Mouse (Mus musculus): ENCODE data around the gene Pdyn. TPM values are rescaled to one million over a fixed set of nuclear protein-coding genes. Genes with fewer than 3 reads are reported as not detected.

Gene Pdyn
- polyA plus RNA-seq, 1 experiment from 2014 or later = not detected

DNA sequence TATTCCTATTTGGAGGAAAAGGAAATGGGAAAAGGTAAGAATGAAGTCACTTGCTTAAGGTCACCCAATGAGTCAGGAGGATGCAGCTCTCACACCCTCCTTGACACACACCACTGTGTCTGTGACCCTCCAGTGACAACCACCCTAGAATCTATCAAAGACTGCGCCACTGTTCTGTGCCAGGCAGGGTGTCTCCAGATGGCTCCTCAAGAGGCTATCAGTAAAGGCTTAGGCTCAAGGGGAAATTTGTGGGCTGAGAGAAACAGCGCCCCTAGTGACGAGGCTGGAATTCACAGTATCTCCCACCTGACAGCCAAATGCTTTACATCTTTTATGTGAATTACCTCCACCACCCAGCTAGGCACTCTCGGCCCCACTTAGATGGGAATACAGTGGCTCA lies 3.6 kb downstream of the Pdyn start:
- Histone ChIP-seq H3K27me3 (ENCODE audit: insufficient read depth, low read length) (peaks cover 27% of the 10 kb centered on the region), H3K4me1 (ENCODE audit: insufficient read depth) (no peaks in the 10 kb centered on the region), H3K9me3 (ENCODE audit: low read depth, low read length) (no peaks in the 10 kb centered on the region), H3K4me2 (no peak overlapping the region), H3K36me3 (ENCODE audit: insufficient read depth) (no peaks in the 10 kb centered on the region), H3K9ac (no peak overlapping the region), H3K27ac (ENCODE audit: low read depth) (no peak overlapping the region), H3K4me3 (ENCODE audit: low read depth, low read length) (no peak overlapping the region)
- WGBS = 8% methylated on average over 4 of the region's 4 CpGs
- TF ChIP-seq CTCF (IDR thresholded peaks at IDR 0.05; ENCODE audit: low read depth) = peak; percentile 68
- DNase-seq (peak; percentile 61), ATAC-seq (ENCODE audit: insufficient read depth) (no peak)

DNA sequence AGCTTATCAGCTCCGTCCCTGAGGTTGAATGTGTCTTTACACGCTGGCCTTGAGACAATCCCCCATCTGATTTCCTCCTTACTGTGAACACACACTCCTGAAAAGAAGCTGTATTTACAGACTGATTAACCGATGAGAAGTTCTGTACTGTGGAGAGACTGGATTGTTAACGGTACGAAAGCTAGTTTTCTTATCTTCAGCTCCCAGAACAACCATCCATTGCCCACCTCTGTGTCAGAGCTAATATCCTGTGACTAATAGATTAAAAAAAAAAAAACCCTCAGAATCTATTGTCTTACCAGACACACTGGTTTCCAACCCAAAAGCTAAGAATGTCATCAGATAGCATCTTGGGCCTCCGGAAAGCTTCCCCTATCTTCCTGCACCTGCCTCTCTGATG lies 5.3 kb downstream of the Pdyn start:
- H3K9me3 ChIP-seq (ENCODE audit: low read depth, low read length) = no peaks in the 10 kb centered on the region
- WGBS = 47% methylated on average over 6 of the region's 6 CpGs
- peaks cover 15% of the 10 kb centered on the region; the same call in 1 of the 2 replicates for H3K27me3 ChIP-seq (ENCODE audit: insufficient read depth, low read length)
- H3K9ac ChIP-seq = no peak overlapping the region
- no peak overlapping the region for H3K4me3 ChIP-seq (ENCODE audit: low read depth, low read length)
- no peak for TF ChIP-seq CTCF (IDR thresholded peaks at IDR 0.05; ENCODE audit: low read depth)
- no peak for DNase-seq
- H3K4me2 ChIP-seq = no peak overlapping the region
- no peaks in the 10 kb centered on the region for H3K4me1 ChIP-seq (ENCODE audit: insufficient read depth)
- H3K27ac ChIP-seq (ENCODE audit: low read depth) = no peak overlapping the region
- ATAC-seq (ENCODE audit: insufficient read depth) = no peak
- no peaks in the 10 kb centered on the region for H3K36me3 ChIP-seq (ENCODE audit: insufficient read depth)

DNA sequence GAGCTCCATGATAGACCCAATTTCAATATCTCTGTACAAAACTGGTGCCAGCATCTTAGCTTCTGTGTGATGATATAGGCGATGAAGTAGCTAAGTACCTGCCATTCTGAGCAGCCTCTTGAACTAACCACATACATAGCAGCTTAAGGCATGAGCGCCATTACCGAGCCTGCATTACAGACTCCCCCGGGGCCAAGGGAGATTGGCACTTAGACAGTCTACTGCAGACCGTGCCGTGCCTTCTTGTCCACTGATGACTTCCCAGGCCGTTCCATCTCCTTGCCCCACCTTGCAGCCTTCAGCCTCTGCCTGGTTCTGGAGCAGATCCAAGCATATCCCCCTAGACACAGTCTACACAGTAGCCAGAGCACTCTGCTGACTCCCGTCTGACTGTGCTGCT lies 7.0 kb downstream of the Pdyn start:
- ATAC-seq (ENCODE audit: insufficient read depth) (no peak), DNase-seq (no peak)
- no peaks in the 10 kb centered on the region for H3K36me3 ChIP-seq (ENCODE audit: insufficient read depth)
- no peak for TF ChIP-seq CTCF (IDR thresholded peaks at IDR 0.05; ENCODE audit: low read depth)
- peaks cover 4% of the 10 kb centered on the region; the same call in 1 of the 2 replicates for H3K27me3 ChIP-seq (ENCODE audit: insufficient read depth, low read length)
- 81% methylated on average over 8 of the region's 8 CpGs for WGBS
- no peak overlapping the region for H3K27ac ChIP-seq (ENCODE audit: low read depth)
- no peaks in the 10 kb centered on the region for H3K9me3 ChIP-seq (ENCODE audit: low read depth, low read length)
- no peaks in the 10 kb centered on the region for H3K4me1 ChIP-seq (ENCODE audit: insufficient read depth)
- H3K4me2 ChIP-seq = no peak overlapping the region
- H3K4me3 ChIP-seq (ENCODE audit: low read depth, low read length) = no peak overlapping the region
- H3K9ac ChIP-seq = no peak overlapping the region

DNA sequence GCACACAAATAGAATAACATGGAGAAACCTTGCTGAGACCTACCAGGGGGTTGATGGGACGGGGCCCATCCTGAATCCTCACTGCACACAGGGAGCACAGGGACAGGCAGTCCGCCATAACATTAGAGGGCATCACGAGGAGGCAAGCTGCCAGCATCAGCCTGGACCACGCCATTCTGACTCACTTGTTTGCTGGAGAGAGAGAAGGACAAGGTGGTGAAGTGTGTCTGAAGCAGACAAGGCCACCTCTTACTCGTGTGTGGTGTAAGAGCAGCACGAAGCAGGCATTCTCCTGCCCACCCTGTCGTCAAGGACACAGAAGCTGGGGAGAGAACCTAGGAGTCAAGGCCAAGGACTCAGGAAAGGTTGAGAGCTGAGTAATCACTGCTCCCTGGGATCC lies 9.9 kb downstream of the Pdyn start:
- Histone ChIP-seq H3K4me3 (ENCODE audit: low read depth, low read length) (no peak overlapping the region), H3K27ac (ENCODE audit: low read depth) (no peak overlapping the region), H3K9me3 (ENCODE audit: low read depth, low read length) (no peaks in the 10 kb centered on the region), H3K9ac (no peak overlapping the region), H3K27me3 (ENCODE audit: insufficient read depth, low read length) (no peaks in the 10 kb centered on the region), H3K4me2 (no peak overlapping the region), H3K36me3 (ENCODE audit: insufficient read depth) (no peaks in the 10 kb centered on the region), H3K4me1 (ENCODE audit: insufficient read depth) (no peaks in the 10 kb centered on the region)
- ATAC-seq (ENCODE audit: insufficient read depth) (no peak), DNase-seq (no peak)
- no peak for TF ChIP-seq CTCF (IDR thresholded peaks at IDR 0.05; ENCODE audit: low read depth)
- whole genome bisulfite sequencing = 72% methylated on average over 7 of the region's 7 CpGs

DNA sequence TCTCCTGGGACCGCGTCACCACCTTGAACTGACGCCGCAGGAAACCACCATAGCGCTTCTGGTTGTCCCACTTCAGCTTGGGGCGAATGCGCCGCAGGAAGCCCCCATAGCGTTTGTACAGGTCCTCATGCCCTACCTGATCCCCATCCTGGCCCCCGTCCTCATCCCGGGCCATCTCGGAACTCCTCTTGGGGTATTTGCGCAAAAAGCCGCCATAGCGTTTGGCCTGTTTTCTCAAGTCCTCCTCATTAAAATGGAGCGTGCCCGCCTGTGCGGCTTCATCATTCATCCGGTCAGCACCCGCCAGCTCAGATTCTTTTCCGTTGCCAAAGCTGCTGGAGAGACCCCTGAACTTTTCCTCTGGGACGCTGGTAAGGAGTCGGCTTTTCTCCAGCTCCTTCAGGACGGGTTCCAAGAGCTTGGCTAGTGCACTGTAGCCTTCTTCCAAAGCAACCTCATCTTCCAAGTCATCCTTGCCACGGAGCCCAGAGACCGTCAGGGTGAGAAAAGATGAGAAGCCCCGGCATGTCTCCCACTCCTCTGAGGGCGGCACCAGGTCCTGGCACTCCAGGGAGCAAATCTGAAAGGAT lies 11.5 kb downstream of the Pdyn start:
- no peak for DNase-seq
- Histone ChIP-seq H3K27ac (ENCODE audit: low read depth) (no peak overlapping the region), H3K36me3 (ENCODE audit: insufficient read depth) (no peaks in the 10 kb centered on the region), H3K27me3 (ENCODE audit: insufficient read depth, low read length) (no peaks in the 10 kb centered on the region), H3K9me3 (ENCODE audit: low read depth, low read length) (no peaks in the 10 kb centered on the region), H3K9ac (no peak overlapping the region), H3K4me2 (no peak overlapping the region), H3K4me3 (ENCODE audit: low read depth, low read length) (no peak overlapping the region), H3K4me1 (ENCODE audit: insufficient read depth) (no peaks in the 10 kb centered on the region)
- 88% methylated on average over 28 of the region's 28 CpGs for WGBS
- no peak for TF ChIP-seq CTCF (IDR thresholded peaks at IDR 0.05; ENCODE audit: low read depth)
- ATAC-seq (ENCODE audit: insufficient read depth) = no peak

DNA sequence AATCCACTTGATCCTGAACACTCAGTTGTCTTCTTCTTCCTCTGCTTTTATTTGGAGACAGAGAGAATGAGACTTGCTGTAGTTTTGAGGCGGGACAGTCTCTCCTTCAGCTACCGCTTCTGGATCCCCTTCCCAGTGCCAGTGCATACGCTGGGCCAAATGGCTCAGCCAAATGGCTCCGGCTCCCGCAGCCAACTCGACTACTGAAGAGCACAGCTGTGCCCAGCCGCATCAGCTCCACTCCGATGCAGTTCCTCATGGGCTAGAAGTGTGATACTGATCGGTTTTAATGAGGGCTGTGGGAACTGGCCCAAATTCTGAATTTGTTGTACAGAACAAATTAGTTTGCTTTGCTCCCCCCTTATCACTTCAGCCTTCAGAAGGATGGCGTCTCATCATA lies 12.7 kb downstream of the Pdyn start:
- H3K36me3 ChIP-seq (ENCODE audit: insufficient read depth) = no peaks in the 10 kb centered on the region

DNA sequence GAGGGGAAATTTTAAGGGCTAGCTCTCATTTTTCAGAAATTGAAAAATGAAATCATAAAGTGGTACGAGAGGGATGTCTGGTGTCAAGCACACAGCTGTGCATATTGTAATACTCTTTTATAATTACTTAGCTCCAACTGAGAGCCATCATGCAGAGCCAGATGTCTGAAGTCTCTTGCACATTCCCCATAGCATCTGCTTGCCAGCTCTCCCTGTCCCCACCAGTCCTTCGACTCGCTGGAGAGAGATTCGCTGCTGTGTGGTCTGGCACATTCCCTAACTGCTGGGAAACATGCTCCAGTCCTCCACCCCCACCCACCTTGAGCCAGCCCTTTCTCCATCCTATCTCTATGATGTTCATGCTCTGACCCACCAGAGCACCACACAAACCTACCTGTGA lies 15.6 kb downstream of the Pdyn start:
- Histone ChIP-seq H3K4me1 (ENCODE audit: insufficient read depth) (no peaks in the 10 kb centered on the region), H3K4me3 (ENCODE audit: low read depth, low read length) (no peak overlapping the region), H3K27ac (ENCODE audit: low read depth) (no peak overlapping the region), H3K36me3 (ENCODE audit: insufficient read depth) (no peaks in the 10 kb centered on the region), H3K9me3 (ENCODE audit: low read depth, low read length) (no peaks in the 10 kb centered on the region), H3K4me2 (no peak overlapping the region), H3K9ac (no peak overlapping the region), H3K27me3 (ENCODE audit: insufficient read depth, low read length) (no peaks in the 10 kb centered on the region)
- no peak for TF ChIP-seq CTCF (IDR thresholded peaks at IDR 0.05; ENCODE audit: low read depth)
- 55% methylated on average over 4 of the region's 4 CpGs for WGBS
- peak; percentile 83; the same call in 1 of the 2 replicates for ATAC-seq (ENCODE audit: insufficient read depth)
- DNase-seq = peak; percentile 54

More for the DNA sequence above, 12.7 kb downstream of the Pdyn start:
- Histone ChIP-seq H3K27ac (ENCODE audit: low read depth) (no peak overlapping the region), H3K9ac (no peak overlapping the region), H3K9me3 (ENCODE audit: low read depth, low read length) (no peaks in the 10 kb centered on the region), H3K4me2 (no peak overlapping the region), H3K4me3 (ENCODE audit: low read depth, low read length) (no peak overlapping the region), H3K27me3 (ENCODE audit: insufficient read depth, low read length) (no peaks in the 10 kb centered on the region), H3K4me1 (ENCODE audit: insufficient read depth) (no peaks in the 10 kb centered on the region)
- DNase-seq (peak; percentile 46), ATAC-seq (ENCODE audit: insufficient read depth) (no peak)
- 32% methylated on average over 10 of the region's 10 CpGs for WGBS
- no peak for TF ChIP-seq CTCF (IDR thresholded peaks at IDR 0.05; ENCODE audit: low read depth)
